Comparison of ENCODE assay signal across 8 mouse cellular contexts in the genomic region with DNA sequence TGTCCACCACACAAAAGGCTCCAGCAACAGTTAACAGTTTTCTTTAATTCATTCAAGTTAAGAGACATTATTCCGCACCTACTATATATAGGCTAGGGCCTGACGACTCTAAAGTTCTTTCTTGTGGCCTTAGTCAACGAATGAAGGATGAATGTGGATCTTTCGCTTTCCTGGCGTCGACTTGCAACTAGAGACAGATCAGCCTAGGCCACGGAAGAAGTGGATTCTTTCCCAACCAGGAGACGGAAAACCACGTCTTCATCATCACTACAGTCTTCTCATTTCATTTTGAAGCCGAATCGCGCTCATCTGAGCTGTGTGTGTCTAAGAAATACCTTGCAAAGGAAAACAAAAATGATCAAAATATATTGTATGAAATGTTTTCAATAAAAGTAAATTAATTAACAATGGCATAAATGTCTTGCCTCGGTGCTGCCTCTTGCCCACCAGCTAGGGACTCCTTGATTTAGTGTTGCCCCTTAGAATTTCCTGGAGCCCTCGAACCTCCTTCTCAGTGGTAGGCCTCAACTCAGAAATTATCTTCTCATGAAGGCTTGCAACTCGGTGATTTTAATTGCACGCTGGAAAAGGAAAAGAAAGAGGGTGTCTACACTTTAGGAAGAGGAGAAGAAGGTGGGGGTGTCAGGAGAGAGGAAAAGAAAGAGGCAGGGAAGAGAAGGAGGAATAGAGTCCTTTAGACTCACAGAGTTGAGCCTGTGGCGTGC. TPM values are rescaled to one million over a fixed set of nuclear protein-coding genes. Genes with fewer than 3 reads are reported as not detected.
A peak's percentile ranks its signal among the peaks of the same experiment; 100 is the strongest.
DNase-seq lines count a peak whose midpoint lies in the region; ATAC-seq and TF ChIP-seq lines count a peak whose summit lies in the region.

No protein-coding gene starts in this region.

- H3K9ac ChIP-seq in neural tube, embryonic 11.5 days (ENCODE audit: low read length): no peak overlapping the region
- peak overlapping the region; percentile 64; the same call in 1 of the 2 replicates for H3K9ac ChIP-seq in liver, embryonic 12.5 days
- H3K9ac ChIP-seq in stomach, postnatal 0 days (ENCODE audit: low read length): no peak overlapping the region

- no peaks in the 10 kb centered on the region for H3K9me3 ChIP-seq in neural tube, embryonic 11.5 days (ENCODE audit: control insufficient read depth, low read length)
- no peaks in the 10 kb centered on the region for H3K9me3 ChIP-seq in liver, embryonic 12.5 days (replicated peaks)
- H3K9me3 ChIP-seq in stomach, postnatal 0 days (ENCODE audit: control insufficient read depth, low read length): no peaks in the 10 kb centered on the region

- no peaks in the 10 kb centered on the region for H3K27me3 ChIP-seq in neural tube, embryonic 11.5 days (ENCODE audit: control insufficient read depth, insufficient read depth, low read length)
- H3K27me3 ChIP-seq in liver, embryonic 12.5 days (replicated peaks): peaks cover 4% of the 10 kb centered on the region; the same call in 1 of the 2 replicates
- H3K27me3 ChIP-seq in stomach, postnatal 0 days (ENCODE audit: control insufficient read depth, insufficient read depth, low read length): no peaks in the 10 kb centered on the region

- TF ChIP-seq EP300 in stomach, postnatal 0 days (optimal IDR thresholded peaks at IDR 0.05): no peak

- peak overlapping the region; percentile 44 for H3K4me2 ChIP-seq in neural tube, embryonic 11.5 days (ENCODE audit: low read depth)
- peak overlapping the region; percentile 93 for H3K4me2 ChIP-seq in liver, embryonic 12.5 days
- H3K4me2 ChIP-seq in stomach, postnatal 0 days (replicated peaks; ENCODE audit: low read depth): peak overlapping the region; percentile 39; the same call in 1 of the 2 replicates

- no peak for TF ChIP-seq CTCF in stomach, postnatal 0 days (IDR thresholded peaks at IDR 0.05; ENCODE audit: low read depth)

- DNase-seq in cerebellum, adult 9-11 months: peak; percentile 25
- no peak for DNase-seq in cerebellum, postnatal 4 days (ENCODE audit: low spot score in 2 of 2)
- no peak for DNase-seq in neural tube, embryonic 11.5 days (ENCODE audit: low spot score)
- no peak for DNase-seq in neural tube, embryonic 10.5 days (ENCODE audit: extremely low spot score, low spot score)
- DNase-seq in stomach, postnatal 0 days (ENCODE audit: low spot score): no peak
- no peak for DNase-seq in frontal cortex, postnatal 10 days (ENCODE audit: low spot score in 2 of 2)
- no peak for DNase-seq in testis, postnatal 14 days (ENCODE audit: low spot score)

- no peak for ATAC-seq in neural tube, embryonic 11.5 days (ENCODE audit: insufficient read depth, low FRiP score, low TSS enrichment)
- no peak for ATAC-seq in liver, embryonic 12.5 days
- ATAC-seq in stomach, postnatal 0 days (ENCODE audit: low FRiP score, low TSS enrichment): no peak

- no peaks in the 10 kb centered on the region for H3K36me3 ChIP-seq in neural tube, embryonic 11.5 days (ENCODE audit: control insufficient read depth, insufficient read depth, low read length)
- H3K36me3 ChIP-seq in liver, embryonic 12.5 days: no peaks in the 10 kb centered on the region
- no peaks in the 10 kb centered on the region for H3K36me3 ChIP-seq in stomach, postnatal 0 days (ENCODE audit: control insufficient read depth, insufficient read depth, low read length)

- no peaks in the 10 kb centered on the region for H3K4me1 ChIP-seq in neural tube, embryonic 11.5 days (ENCODE audit: control insufficient read depth, insufficient read depth, low read length)
- peaks cover 43% of the 10 kb centered on the region for H3K4me1 ChIP-seq in liver, embryonic 12.5 days
- no peaks in the 10 kb centered on the region for H3K4me1 ChIP-seq in stomach, postnatal 0 days (replicated peaks; ENCODE audit: control insufficient read depth, insufficient read depth)

- H3K27ac ChIP-seq in neural tube, embryonic 11.5 days (ENCODE audit: low read depth, low read length): no peak overlapping the region
- peak overlapping the region; percentile 13; the same call in 1 of the 2 replicates for H3K27ac ChIP-seq in liver, embryonic 12.5 days
- H3K27ac ChIP-seq in stomach, postnatal 0 days (replicated peaks): no peak overlapping the region

- H3K4me3 ChIP-seq in neural tube, embryonic 11.5 days (ENCODE audit: low read depth, low read length): peak overlapping the region; percentile 24
- H3K4me3 ChIP-seq in liver, embryonic 12.5 days: peak overlapping the region; percentile 72
- H3K4me3 ChIP-seq in stomach, postnatal 0 days (ENCODE audit: low read depth, low read length): no peak overlapping the region

- 30% methylated on average over 17 of the region's 17 CpGs for WGBS in neural tube, embryonic 11.5 days
- WGBS in liver, embryonic 12.5 days (ENCODE audit: insufficient replicate concordance): 49% methylated on average over 17 of the region's 17 CpGs
- 67% methylated on average over 17 of the region's 17 CpGs for WGBS in stomach, postnatal 0 days

RNA-seq across cellular contexts. Expression of a gene that starts 8.7 kb away (rescaled TPM):
- 150 and 160 TPM in 2 replicates for polyA plus RNA-seq in neural tube, embryonic 11.5 days (2014; fragmentation: Nextera tagmentation; extraction: Ambion mirVana)
- polyA plus RNA-seq in liver, embryonic 12.5 days (2016; fragmentation: Nextera tagmentation; extraction: Ambion mirVana): 129 and 132 TPM in 2 replicates
- 58.5 and 60.2 TPM in 2 replicates for polyA plus RNA-seq in stomach, postnatal 0 days (2015; fragmentation: Nextera tagmentation; extraction: Ambion mirVana)

RNA-seq across cellular contexts. Expression of a gene that starts 24.9 kb away (rescaled TPM):
- not detected in 2 replicates for polyA plus RNA-seq in neural tube, embryonic 11.5 days (2014; fragmentation: Nextera tagmentation; extraction: Ambion mirVana)
- polyA plus RNA-seq in liver, embryonic 12.5 days (2016; fragmentation: Nextera tagmentation; extraction: Ambion mirVana): not detected in 2 replicates
- polyA plus RNA-seq in stomach, postnatal 0 days (2015; fragmentation: Nextera tagmentation; extraction: Ambion mirVana): not detected in 2 replicates

RNA-seq across cellular contexts. Expression of a gene that starts 41.2 kb away (rescaled TPM):
- not detected in 2 replicates for polyA plus RNA-seq in neural tube, embryonic 11.5 days (2014; fragmentation: Nextera tagmentation; extraction: Ambion mirVana)
- not detected in 2 replicates for polyA plus RNA-seq in liver, embryonic 12.5 days (2016; fragmentation: Nextera tagmentation; extraction: Ambion mirVana)
- polyA plus RNA-seq in stomach, postnatal 0 days (2015; fragmentation: Nextera tagmentation; extraction: Ambion mirVana): not detected in 2 replicates

RNA-seq across cellular contexts. Expression of a gene that starts 59.3 kb away (rescaled TPM):
- polyA plus RNA-seq in neural tube, embryonic 11.5 days (2014; fragmentation: Nextera tagmentation; extraction: Ambion mirVana): not detected in 2 replicates
- 0.10 TPM in 2 replicates for polyA plus RNA-seq in liver, embryonic 12.5 days (2016; fragmentation: Nextera tagmentation; extraction: Ambion mirVana)
- polyA plus RNA-seq in stomach, postnatal 0 days (2015; fragmentation: Nextera tagmentation; extraction: Ambion mirVana): 0.04 TPM in 2 replicates

Comparison
In these comparisons a context has a peak if more than half of its experiments do, and no peak if none do; other contexts are left out.
1. H3K4me2 ChIP-seq: peak in every context shown above with its lines; median percentile 93 in liver, embryonic 12.5 days; 44 in neural tube, embryonic 11.5 days; 39 in stomach, postnatal 0 days.